Mouse (Mus musculus) G1E (cell line): ENCODE results near the gene Evl. TPM values are rescaled to one million over a fixed set of nuclear protein-coding genes. Genes with fewer than 3 reads are reported as not detected.

Experiments used
- ATAC-seq: 2 replicates; pipeline ENCODE4 v1.8.0; 2016; ENCODE audit warnings: mild to moderate bottlenecking; ENCODE audit not compliant: insufficient number of reproducible peaks, poor library complexity, low FRiP score, severe bottlenecking; ENCODE audit errors: extremely low read depth
- DNase-seq: peaks from one replicate; pipeline ENCODE4 v3.0.0; 2012; ENCODE audit warnings: low spot score
- H3K27me3 ChIP-seq: 2 replicates; pipeline ENCODE4 v1.6.1; 2012; ENCODE audit warnings: mild to moderate bottlenecking, low read length, inconsistent platforms; ENCODE audit not compliant: insufficient read depth
- H3K36me3 ChIP-seq: replicated peaks from 2 replicates; pipeline ENCODE3; 2012; ENCODE audit warnings: mild to moderate bottlenecking, inconsistent platforms
- H3K4me1 ChIP-seq: 2 replicates; pipeline ENCODE4 v1.6.1; 2012; ENCODE audit warnings: low read depth, low read length, inconsistent platforms, mixed read lengths; ENCODE audit not compliant: insufficient read depth
- H3K4me3 ChIP-seq: 2 replicates; pipeline ENCODE4 v1.5.1; 2012; ENCODE audit warnings: low read depth, mild to moderate bottlenecking, inconsistent platforms, low read length, moderate library complexity, mixed read lengths
- H3K9me3 ChIP-seq: replicated peaks from 2 replicates; pipeline ENCODE4 v1.6.1; 2012; ENCODE audit warnings: inconsistent platforms
- CTCF ChIP-seq: IDR thresholded peaks from 2 replicates; pipeline ENCODE4 v1.5.1; 2012; ENCODE audit warnings: low read depth, low read length, inconsistent platforms, mixed read lengths
- GATA1 ChIP-seq: IDR thresholded peaks from 2 replicates; pipeline ENCODE4 v1.6.1; 2012; ENCODE audit warnings: borderline replicate concordance, low read length, inconsistent platforms, mixed read lengths
- GATA2 ChIP-seq: IDR thresholded peaks from 2 replicates; pipeline ENCODE4 v1.6.1; 2012; ENCODE audit warnings: low read depth, low read length, inconsistent platforms, borderline replicate concordance
- POLR2AphosphoS5 ChIP-seq: IDR thresholded peaks from 2 replicates; pipeline ENCODE4 v1.6.1; 2012; ENCODE audit warnings: low read depth, low read length, inconsistent platforms; ENCODE audit not compliant: insufficient replicate concordance
- TAL1 ChIP-seq: conservative IDR thresholded peaks from 2 replicates; pipeline ENCODE4 v1.6.1; 2012; ENCODE audit warnings: low read depth, low read length, inconsistent platforms, mixed read lengths
- polyA plus RNA-seq: library from polyadenylated mRNA; stranded (reverse); fragments of >175 nt; gene quantifications from 2 replicates; pipeline ENCODE4 v1.2.3, GENCODE M21; 2012
- total RNA-seq, 2 experiments: library from RNA; stranded (forward) in 1 of 2; stranded (reverse) in 1 of 2; fragments of 200-1000 nt in 1 of 2; fragments of >200 nt in 1 of 2; fragmentation: Nextera tagmentation in 1 of 2; gene quantifications; 2 replicates each; pipeline ENCODE4 v1.2.3; 2014 to 2017

The Evl gene
- total and polyA plus RNA-seq, 3 experiments = not detected

- no peaks in the 10 kb centered on the region for H3K27me3 ChIP-seq
- no peaks in the 10 kb centered on the region for H3K4me1 ChIP-seq
- no peak for TF ChIP-seq GATA1
- no peaks in the 10 kb centered on the region for H3K36me3 ChIP-seq
- H3K9me3 ChIP-seq = peaks cover 84% of the 10 kb centered on the region
- DNase-seq (no peak), ATAC-seq (no peak)
- H3K4me3 ChIP-seq = no peak overlapping the region
Measured at GRCm38 (mm10) chr12:108672908-108673307, 118.4 kb downstream of the Evl start.

- DNase-seq (no peak), ATAC-seq (no peak)
- TF ChIP-seq GATA1 = no peak
- Histone ChIP-seq H3K9me3 (peaks cover 78% of the 10 kb centered on the region), H3K27me3 (no peaks in the 10 kb centered on the region), H3K36me3 (no peaks in the 10 kb centered on the region), H3K4me3 (no peak overlapping the region), H3K4me1 (no peaks in the 10 kb centered on the region)
Measured at GRCm38 (mm10) chr12:108673546-108673945, 119.0 kb downstream of the Evl start.

- TF ChIP-seq TAL1 = no peak
- no peak for TF ChIP-seq GATA1
- TF ChIP-seq POLR2AphosphoS5 = no peak
- TF ChIP-seq CTCF = no peak
- TF ChIP-seq GATA2 = no peak
- DNase-seq (no peak), ATAC-seq (no peak)
- H3K9me3 ChIP-seq = peaks cover 79% of the 10 kb centered on the region
- no peaks in the 10 kb centered on the region for H3K27me3 ChIP-seq
- H3K36me3 ChIP-seq = no peaks in the 10 kb centered on the region
- no peak overlapping the region for H3K4me3 ChIP-seq
- no peaks in the 10 kb centered on the region for H3K4me1 ChIP-seq
Measured at GRCm38 (mm10) chr12:108674502-108674901, 120.0 kb downstream of the Evl start.

GRCm38 (mm10) chr12:108674916-108675315 is 120.4 kb downstream of the Evl start:
- DNase-seq = no peak
- TF ChIP-seq GATA2 (no peak), GATA1 (no peak), CTCF (no peak), TAL1 (no peak), POLR2AphosphoS5 (no peak)
- Histone ChIP-seq H3K4me1 (no peaks in the 10 kb centered on the region), H3K36me3 (no peaks in the 10 kb centered on the region), H3K4me3 (no peak overlapping the region), H3K27me3 (no peaks in the 10 kb centered on the region), H3K9me3 (peaks cover 79% of the 10 kb centered on the region)
- ATAC-seq = no peak

GRCm38 (mm10) chr12:108675614-108676401 is 121.3 kb downstream of the Evl start:
- Histone ChIP-seq H3K4me3 (no peak overlapping the region), H3K36me3 (no peaks in the 10 kb centered on the region), H3K4me1 (no peaks in the 10 kb centered on the region), H3K9me3 (peaks cover 77% of the 10 kb centered on the region), H3K27me3 (no peaks in the 10 kb centered on the region)
- no peak for ATAC-seq
- TF ChIP-seq CTCF = no peak
- TF ChIP-seq GATA1 = no peak
- TF ChIP-seq POLR2AphosphoS5 = no peak
- TF ChIP-seq GATA2 = no peak
- no peak for TF ChIP-seq TAL1
- DNase-seq = no peak

GRCm38 (mm10) chr12:108677116-108677515 is 122.6 kb downstream of the Evl start:
- H3K9me3 ChIP-seq = peaks cover 78% of the 10 kb centered on the region
- H3K27me3 ChIP-seq = no peaks in the 10 kb centered on the region
- TF ChIP-seq GATA2 (no peak), POLR2AphosphoS5 (no peak), CTCF (no peak), TAL1 (no peak), GATA1 (no peak)
- no peak overlapping the region for H3K4me3 ChIP-seq
- no peak for ATAC-seq
- no peaks in the 10 kb centered on the region for H3K4me1 ChIP-seq
- no peak for DNase-seq
- no peaks in the 10 kb centered on the region for H3K36me3 ChIP-seq

GRCm38 (mm10) chr12:108678366-108678765 is 123.8 kb downstream of the Evl start:
- no peak for TF ChIP-seq TAL1
- no peak for TF ChIP-seq CTCF
- TF ChIP-seq GATA2 = no peak
- TF ChIP-seq POLR2AphosphoS5 = no peak
- no peak for TF ChIP-seq GATA1
- H3K36me3 ChIP-seq = no peaks in the 10 kb centered on the region
- H3K27me3 ChIP-seq = no peaks in the 10 kb centered on the region
- no peaks in the 10 kb centered on the region for H3K4me1 ChIP-seq
- peaks cover 78% of the 10 kb centered on the region for H3K9me3 ChIP-seq
- ATAC-seq (no peak), DNase-seq (no peak)
- H3K4me3 ChIP-seq = no peak overlapping the region
